Mouse (Mus musculus): ENCODE measurements around the gene Tomm40l. TPM values are rescaled to one million over a fixed set of nuclear protein-coding genes. Genes with fewer than 3 reads are reported as not detected.

Tomm40l gene
- polyA plus RNA-seq, 1 experiment from 2014 or later = 11.8 TPM

Other genes starting within 250 kb of the Tomm40l start
- gene Fcgr2b, start 246.0 kb downstream of the Tomm40l start, polyA plus RNA-seq (2015; fragmentation: Nextera tagmentation; extraction: Ambion mirVana) = 6.1 and 6.7 TPM in 2 replicates
- 4.1 and 4.3 TPM in 2 replicates for gene Fcgr4, start 203.6 kb downstream of the Tomm40l start, polyA plus RNA-seq (2015; fragmentation: Nextera tagmentation; extraction: Ambion mirVana)
- 28.6 and 30.3 TPM in 2 replicates for gene Fcgr3, start 157.6 kb downstream of the Tomm40l start, polyA plus RNA-seq (2015; fragmentation: Nextera tagmentation; extraction: Ambion mirVana)
- 1.8 and 2.1 TPM in 2 replicates for gene Cfap126, start 108.6 kb downstream of the Tomm40l start, polyA plus RNA-seq (2015; fragmentation: Nextera tagmentation; extraction: Ambion mirVana)
- gene Sdhc, start 71.9 kb downstream of the Tomm40l start, polyA plus RNA-seq (2015; fragmentation: Nextera tagmentation; extraction: Ambion mirVana) = 137 and 164 TPM in 2 replicates
- 0.04 TPM in 1 of 2 replicates, not detected in the other for gene Mpz, start 71.8 kb downstream of the Tomm40l start, polyA plus RNA-seq (2015; fragmentation: Nextera tagmentation; extraction: Ambion mirVana)
- 2.5 and 2.6 TPM in 2 replicates for gene Pcp4l1, start 26.2 kb downstream of the Tomm40l start, polyA plus RNA-seq (2015; fragmentation: Nextera tagmentation; extraction: Ambion mirVana)
- gene Nr1i3, start 8.5 kb downstream of the Tomm40l start, polyA plus RNA-seq (2015; fragmentation: Nextera tagmentation; extraction: Ambion mirVana) = 2.2 and 2.4 TPM in 2 replicates
- gene Apoa2, start 2.5 kb upstream of the Tomm40l start, polyA plus RNA-seq (2015; fragmentation: Nextera tagmentation; extraction: Ambion mirVana) = 8,709 and 8,864 TPM in 2 replicates
- gene Fcer1g, start 11.9 kb upstream of the Tomm40l start, polyA plus RNA-seq (2015; fragmentation: Nextera tagmentation; extraction: Ambion mirVana) = 111 and 128 TPM in 2 replicates
- 0.48 and 0.64 TPM in 2 replicates for gene Adamts4, start 27.9 kb upstream of the Tomm40l start, polyA plus RNA-seq (2015; fragmentation: Nextera tagmentation; extraction: Ambion mirVana)
- gene Ndufs2, start 28.9 kb upstream of the Tomm40l start, polyA plus RNA-seq (2015; fragmentation: Nextera tagmentation; extraction: Ambion mirVana) = 138 and 143 TPM in 2 replicates
- 22.6 and 23.2 TPM in 2 replicates for gene B4galt3, start 47.8 kb upstream of the Tomm40l start, polyA plus RNA-seq (2015; fragmentation: Nextera tagmentation; extraction: Ambion mirVana)
- 205 and 206 TPM in 2 replicates for gene Ppox, start 58.7 kb upstream of the Tomm40l start, polyA plus RNA-seq (2015; fragmentation: Nextera tagmentation; extraction: Ambion mirVana)
- gene Usp21, start 65.5 kb upstream of the Tomm40l start, polyA plus RNA-seq (2015; fragmentation: Nextera tagmentation; extraction: Ambion mirVana) = 23.1 and 25.3 TPM in 2 replicates
- gene Ufc1, start 72.5 kb upstream of the Tomm40l start, polyA plus RNA-seq (2015; fragmentation: Nextera tagmentation; extraction: Ambion mirVana) = 40.3 and 45.2 TPM in 2 replicates
- gene Dedd, start 106.6 kb upstream of the Tomm40l start, polyA plus RNA-seq (2015; fragmentation: Nextera tagmentation; extraction: Ambion mirVana) = 17.5 and 19.7 TPM in 2 replicates
- 38.8 and 39.0 TPM in 2 replicates for gene Nit1, start 123.1 kb upstream of the Tomm40l start, polyA plus RNA-seq (2015; fragmentation: Nextera tagmentation; extraction: Ambion mirVana)
- 30.9 and 37.8 TPM in 2 replicates for gene Pfdn2, start 123.2 kb upstream of the Tomm40l start, polyA plus RNA-seq (2015; fragmentation: Nextera tagmentation; extraction: Ambion mirVana)
- 0.20 and 0.28 TPM in 2 replicates for gene Klhdc9, start 138.3 kb upstream of the Tomm40l start, polyA plus RNA-seq (2015; fragmentation: Nextera tagmentation; extraction: Ambion mirVana)
- gene Nectin4, start 147.6 kb upstream of the Tomm40l start, polyA plus RNA-seq (2015; fragmentation: Nextera tagmentation; extraction: Ambion mirVana) = 0.09 and 0.13 TPM in 2 replicates
- gene Arhgap30, start 166.4 kb upstream of the Tomm40l start, polyA plus RNA-seq (2015; fragmentation: Nextera tagmentation; extraction: Ambion mirVana) = 5.3 and 5.8 TPM in 2 replicates
- 15.9 and 19.3 TPM in 2 replicates for gene Usf1, start 188.8 kb upstream of the Tomm40l start, polyA plus RNA-seq (2015; fragmentation: Nextera tagmentation; extraction: Ambion mirVana)
- gene Tstd1, start 196.4 kb upstream of the Tomm40l start, polyA plus RNA-seq (2015; fragmentation: Nextera tagmentation; extraction: Ambion mirVana) = 4.6 and 5.3 TPM in 2 replicates
- gene F11r, start 215.0 kb upstream of the Tomm40l start, polyA plus RNA-seq (2015; fragmentation: Nextera tagmentation; extraction: Ambion mirVana) = 33.8 and 34.2 TPM in 2 replicates